Mouse (Mus musculus): ENCODE results near the gene Tut7. TPM values are rescaled to one million over a fixed set of nuclear protein-coding genes. Genes with fewer than 3 reads are reported as not detected.

Tut7 gene
- total and polyA plus RNA-seq, 3 experiments = 47.7 to 135 (median 53.8) TPM

DNA sequence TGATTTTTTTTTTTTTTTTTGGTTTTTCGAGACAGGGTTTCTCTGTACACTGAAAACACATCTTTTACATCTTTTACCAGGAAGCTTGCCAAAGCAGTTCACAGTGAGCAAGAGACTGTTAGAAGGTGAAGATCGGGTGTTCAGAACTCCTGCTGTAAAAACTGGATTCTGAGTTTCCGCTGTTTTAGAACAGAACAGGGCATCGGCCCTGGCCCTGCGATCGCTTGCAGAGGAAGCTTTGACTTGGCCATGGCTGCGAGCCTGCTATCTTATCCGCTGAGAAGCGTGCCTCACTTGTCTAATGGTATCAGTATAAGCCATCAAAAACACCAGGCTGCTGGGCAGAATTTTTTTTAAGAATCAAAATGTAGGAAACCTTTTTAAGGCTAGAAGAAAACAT, 52.1 kb downstream of the Tut7 start:
- H3K4me1 ChIP-seq (ENCODE audit: control insufficient read depth in 1 of 2, insufficient read depth in 2 of 2, low read length in 2 of 2) = peaks cover 17 to 26% of the 10 kb centered on the region in 2 experiments; a peak in 3 of 4 replicates
- peak overlapping the region; percentile 72 to 82 for H3K4me3 ChIP-seq (ENCODE audit: control insufficient read depth in 1 of 2, insufficient read depth in 1 of 2, low read depth in 2 of 2, low read length in 2 of 2)
- no peaks in the 10 kb centered on the region for H3K27me3 ChIP-seq (ENCODE audit: control insufficient read depth in 1 of 2, insufficient read depth in 2 of 2, low read length in 2 of 2)
- peaks cover 38% of the 10 kb centered on the region for H3K79me2 ChIP-seq (ENCODE audit: control insufficient read depth, insufficient read depth, low read length, poor library complexity)
- H3K36me3 ChIP-seq (ENCODE audit: control insufficient read depth in 1 of 2, insufficient read depth in 2 of 2, low read length in 2 of 2) = peaks cover 10 to 34% of the 10 kb centered on the region in 2 experiments
- peak overlapping the region; percentile 90 for H3K9ac ChIP-seq (ENCODE audit: control insufficient read depth, low read depth, low read length, poor library complexity, severe bottlenecking)
- peak; percentile 75 for DNase-seq (ENCODE audit: low read depth, low spot score)
- H3K27ac ChIP-seq (ENCODE audit: control insufficient read depth, low read depth, low read length) = peak overlapping the region; percentile 100
- TF ChIP-seq BHLHE40 (IDR thresholded peaks at IDR 0.05; ENCODE audit: borderline replicate concordance, low read depth, low read length) = peak; percentile 87
- no peak for TF ChIP-seq MAZ (IDR thresholded peaks at IDR 0.05; ENCODE audit: low read depth, low read length)
- no peak for TF ChIP-seq UBTF (IDR thresholded peaks at IDR 0.05; ENCODE audit: borderline replicate concordance, insufficient read depth, low read depth, low read length)
- TF ChIP-seq ZMIZ1 (IDR thresholded peaks at IDR 0.05; ENCODE audit: low read depth, low read length) = no peak; the same call in 1 of the 2 replicates
- peak; percentile 93 for TF ChIP-seq CHD1 (IDR thresholded peaks at IDR 0.05; ENCODE audit: low read depth, low read length)
- TF ChIP-seq MYC (IDR thresholded peaks at IDR 0.05; ENCODE audit: low read depth, low read length) = 0 out of 2 replicates have a peak, but pooled peaks have one; percentile 54
- TF ChIP-seq JUND (IDR thresholded peaks at IDR 0.05; ENCODE audit: low read depth, low read length) = no peak
- no peak for TF ChIP-seq E2F4 (IDR thresholded peaks at IDR 0.05; ENCODE audit: borderline replicate concordance, low read depth, low read length)
- TF ChIP-seq SMC3 (IDR thresholded peaks at IDR 0.05; ENCODE audit: low read depth, low read length) = no peak
- TF ChIP-seq CHD2 (IDR thresholded peaks at IDR 0.05; ENCODE audit: low read length) = no peak
- peak; percentile 59; the same call in 1 of the 2 replicates for TF ChIP-seq MAX (IDR thresholded peaks at IDR 0.05; ENCODE audit: low read length)
- TF ChIP-seq USF1 (IDR thresholded peaks at IDR 0.05; ENCODE audit: low read depth, low read length) = 0 out of 2 replicates have a peak, but pooled peaks have one; percentile 1
- TF ChIP-seq POLR2AphosphoS2 (IDR thresholded peaks at IDR 0.05; ENCODE audit: low read length) = no peak
- peak; percentile 26 to 42; a peak in 2 of 4 replicates for TF ChIP-seq EP300 (IDR thresholded peaks at IDR 0.05; ENCODE audit: low read depth in 1 of 2, low read length in 2 of 2)
- TF ChIP-seq CTCF (IDR thresholded peaks at IDR 0.05 in 2 of 3, conservative IDR thresholded peaks at IDR 0.05 in 1 of 3; ENCODE audit: control insufficient read depth in 1 of 3, insufficient read depth in 1 of 3, low read depth in 2 of 3, low read length in 3 of 3, poor library complexity in 1 of 3, severe bottlenecking in 1 of 3) = no peak
- TF ChIP-seq MAFK (IDR thresholded peaks at IDR 0.05; ENCODE audit: borderline replicate concordance, low read depth, low read length) = no peak
- peak; percentile 80 for TF ChIP-seq GATA1 (IDR thresholded peaks at IDR 0.05; ENCODE audit: low read depth, low read length)
- no peak; the same call in 1 of the 2 replicates for TF ChIP-seq RCOR1 (IDR thresholded peaks at IDR 0.05; ENCODE audit: low read depth, low read length)
- TF ChIP-seq SIN3A (IDR thresholded peaks at IDR 0.05; ENCODE audit: low read length) = no peak
- TF ChIP-seq POLR2A (IDR thresholded peaks at IDR 0.05; ENCODE audit: control insufficient read depth in 1 of 2, insufficient read depth in 1 of 2, low read depth in 1 of 2, low read length in 2 of 2, poor library complexity in 1 of 2) = no peak
- no peak for TF ChIP-seq HCFC1 (IDR thresholded peaks at IDR 0.05; ENCODE audit: low read depth, low read length)
- peak; percentile 77 for TF ChIP-seq MXI1 (IDR thresholded peaks at IDR 0.05; ENCODE audit: low read depth, low read length)
- TF ChIP-seq RAD21 (IDR thresholded peaks at IDR 0.05; ENCODE audit: low read depth, low read length) = no peak
- TF ChIP-seq TCF12 (IDR thresholded peaks at IDR 0.05; ENCODE audit: low read depth, low read length) = peak; percentile 40; the same call in 1 of the 2 replicates
- no peak for TF ChIP-seq MEF2A (IDR thresholded peaks at IDR 0.05; ENCODE audit: extremely low read depth, insufficient replicate concordance, low read depth, low read length, poor library complexity, severe bottlenecking)
- TF ChIP-seq POLR2AphosphoS5 (IDR thresholded peaks at IDR 0.05; ENCODE audit: borderline replicate concordance, low read depth, low read length) = no peak
- TF ChIP-seq ZNF384 (IDR thresholded peaks at IDR 0.05; ENCODE audit: low read depth, low read length) = peak; percentile 82
- no peak for TF ChIP-seq TBP (IDR thresholded peaks at IDR 0.05; ENCODE audit: low read depth, low read length)
- no peak for TF ChIP-seq NRF1 (IDR thresholded peaks at IDR 0.05; ENCODE audit: insufficient read depth, low read depth, low read length, poor library complexity, severe bottlenecking)
- no peak; the same call in 1 of the 2 replicates for TF ChIP-seq KAT2A (conservative IDR thresholded peaks at IDR 0.05; ENCODE audit: low read depth, low read length)
- H3K9me3 ChIP-seq (replicated peaks; ENCODE audit: insufficient read depth, low read length) = no peaks in the 10 kb centered on the region

All from MEL (cell line).